Mouse (Mus musculus) small intestine, adult 2 months (tissue): Measurements from ENCODE around the gene Morc3.

ENCODE experiments used
- CTCF ChIP-seq: fragments of 200-500 bp; IDR thresholded peaks from 2 replicates; pipeline ENCODE4 v1.5.1; 2012; ENCODE audit warnings: low read depth, mild to moderate bottlenecking, control low read depth, inconsistent platforms, low read length, moderate library complexity, mixed read lengths; ENCODE audit not compliant: insufficient replicate concordance, insufficient read length; ENCODE audit errors: extremely low read depth
- POLR2A ChIP-seq: fragments of 200-500 bp; IDR thresholded peaks from 2 replicates; pipeline ENCODE4 v1.6.1; 2012; ENCODE audit warnings: low read depth, mild to moderate bottlenecking, control low read depth, inconsistent platforms, low read length, moderate library complexity

- TF ChIP-seq CTCF (no peak), POLR2A (no peak)
These were observed 52.8 kb downstream of the Morc3 start for GRCm38 (mm10) chr16:93884722-93885113.
